Mouse (Mus musculus) MEL (cell line): ENCODE measurements around the gene Zdhhc14. TPM values are rescaled to one million over a fixed set of nuclear protein-coding genes. Genes with fewer than 3 reads are reported as not detected.
A peak's percentile ranks its signal among the peaks of the same experiment; 100 is the strongest.

Experiments
- DNase-seq: peaks from one replicate; pipeline ENCODE4 v3.0.0; 2011; ENCODE audit warnings: low read depth, low spot score
- H3K27ac ChIP-seq: 2 replicates; pipeline ENCODE4 v1.5.1; 2012; ENCODE audit warnings: low read depth, mild to moderate bottlenecking, control low read depth, low read length, moderate library complexity; ENCODE audit not compliant: control insufficient read depth
- H3K27me3 ChIP-seq, 2 experiments: fragments of 150-350 bp in 1 of 2; sonication (generic) in 1 of 2; 2 replicates each; pipeline ENCODE4 v1.6.1; 2012; ENCODE audit warnings: low read length in 2 of 2, mild to moderate bottlenecking in 2 of 2, improper control_type of control experiment in 1 of 2, moderate library complexity in 1 of 2; ENCODE audit not compliant: insufficient read depth in 2 of 2, control insufficient read depth in 1 of 2
- H3K36me3 ChIP-seq, 2 experiments: 2 replicates each; pipeline ENCODE4 v1.6.1; 2012 to 2014; ENCODE audit warnings: low read length in 2 of 2, improper control_type of control experiment in 1 of 2, inconsistent platforms in 1 of 2, mild to moderate bottlenecking in 1 of 2; ENCODE audit not compliant: insufficient read depth in 2 of 2, control insufficient read depth in 1 of 2
- H3K4me1 ChIP-seq, 2 experiments: fragments of 150-350 bp in 1 of 2; sonication (generic) in 1 of 2; 2 replicates each; pipeline ENCODE4 v1.6.1; 2012; ENCODE audit warnings: low read length in 2 of 2, improper control_type of control experiment in 1 of 2, mild to moderate bottlenecking in 1 of 2; ENCODE audit not compliant: insufficient read depth in 2 of 2, control insufficient read depth in 1 of 2
- H3K4me3 ChIP-seq, 2 experiments: fragments of 150-350 bp in 1 of 2; sonication (generic) in 1 of 2; 2 replicates each; pipeline ENCODE4 v1.5.1; 2012; ENCODE audit warnings: low read depth in 2 of 2, low read length in 2 of 2, mild to moderate bottlenecking in 2 of 2, moderate library complexity in 2 of 2, control low read depth in 1 of 2, improper control_type of control experiment in 1 of 2; ENCODE audit not compliant: control insufficient read depth in 1 of 2, insufficient read depth in 1 of 2
- H3K79me2 ChIP-seq: 2 replicates; pipeline ENCODE4 v1.6.1; 2012; ENCODE audit warnings: mild to moderate bottlenecking, low read length, moderate library complexity; ENCODE audit not compliant: control insufficient read depth, poor library complexity, insufficient read depth
- H3K9ac ChIP-seq: 2 replicates; pipeline ENCODE4 v1.6.1; 2012; ENCODE audit warnings: low read depth, mild to moderate bottlenecking, control low read depth, low read length, moderate library complexity; ENCODE audit not compliant: control insufficient read depth, poor library complexity, severe bottlenecking
- H3K9me3 ChIP-seq: fragments of 150-350 bp; sonication (generic); replicated peaks from 2 replicates; pipeline ENCODE4 v1.6.1; 2012; ENCODE audit warnings: mild to moderate bottlenecking, low read length, improper control_type of control experiment, moderate library complexity; ENCODE audit not compliant: insufficient read depth
- CTCF ChIP-seq, 3 experiments: IDR thresholded peaks in 2 of 3; conservative IDR thresholded peaks in 1 of 3; 2 replicates each; pipeline ENCODE4 v1.5.1; 2011 to 2012; ENCODE audit warnings: low read length in 3 of 3, low read depth in 2 of 3, mild to moderate bottlenecking in 2 of 3, improper control_type of control experiment in 1 of 3, inconsistent platforms in 1 of 3, mixed read lengths in 1 of 3, moderate library complexity in 1 of 3; ENCODE audit not compliant: control insufficient read depth in 1 of 3, insufficient read depth in 1 of 3, poor library complexity in 1 of 3, severe bottlenecking in 1 of 3
- E2F4 ChIP-seq: IDR thresholded peaks from 2 replicates; pipeline ENCODE4 v1.6.1; 2011; ENCODE audit warnings: low read depth, low read length, improper control_type of control experiment, borderline replicate concordance
- GATA1 ChIP-seq: IDR thresholded peaks from 2 replicates; pipeline ENCODE4 v1.6.1; 2011; ENCODE audit warnings: low read depth, low read length, improper control_type of control experiment
- KAT2A ChIP-seq: conservative IDR thresholded peaks from 2 replicates; pipeline ENCODE4 v1.6.1; 2012; ENCODE audit warnings: low read depth, low read length, improper control_type of control experiment, inconsistent platforms
- MAX ChIP-seq: IDR thresholded peaks from 2 replicates; pipeline ENCODE4 v1.6.1; 2011; ENCODE audit warnings: low read length, improper control_type of control experiment
- MXI1 ChIP-seq: IDR thresholded peaks from 2 replicates; pipeline ENCODE4 v1.6.1; 2011; ENCODE audit warnings: mild to moderate bottlenecking, low read depth, low read length, improper control_type of control experiment
- MYB ChIP-seq: IDR thresholded peaks from 2 replicates; pipeline ENCODE4 v1.6.1; 2011; ENCODE audit warnings: mild to moderate bottlenecking, low read depth, low read length, improper control_type of control experiment
- NELFE ChIP-seq: IDR thresholded peaks from 2 replicates; pipeline ENCODE4 v1.6.1; 2011; ENCODE audit warnings: low read depth, low read length, improper control_type of control experiment
- SIN3A ChIP-seq: IDR thresholded peaks from 2 replicates; pipeline ENCODE4 v1.6.1; 2012; ENCODE audit warnings: low read length, improper control_type of control experiment, inconsistent platforms
- TCF12 ChIP-seq: IDR thresholded peaks from 2 replicates; pipeline ENCODE4 v1.6.1; 2014; ENCODE audit warnings: low read depth, mild to moderate bottlenecking, inconsistent platforms, low read length, improper control_type of control experiment, moderate library complexity
- ZKSCAN1 ChIP-seq: IDR thresholded peaks from 2 replicates; pipeline ENCODE4 v1.6.1; 2012; ENCODE audit warnings: low read depth, mild to moderate bottlenecking, inconsistent platforms, low read length, improper control_type of control experiment, moderate library complexity
- ZNF384 ChIP-seq: IDR thresholded peaks from 2 replicates; pipeline ENCODE4 v1.6.1; 2012; ENCODE audit warnings: low read depth, mild to moderate bottlenecking, inconsistent platforms, low read length, improper control_type of control experiment
- polyA plus RNA-seq, 2 experiments: library from polyadenylated mRNA; stranded (reverse) in 1 of 2; unstranded in 1 of 2; fragments of >175 nt in 1 of 2; fragments of >200 nt in 1 of 2; gene quantifications; 2 replicates each; pipeline versions ENCODE4 v1.2.1 to v1.2.4; 2012; ENCODE audit warnings: low replicate concordance in 2 of 2, low read depth in 1 of 2; ENCODE audit not compliant: insufficient read length in 2 of 2, insufficient read depth in 1 of 2, missing spikeins in 1 of 2
- total RNA-seq: library from RNA; depleted of rRNA; stranded (reverse); fragments of 300-350 nt; gene quantifications from 2 replicates; pipeline ENCODE4 v1.2.3, GENCODE M21; 2012; rRNA removed

Gene Zdhhc14
- total and polyA plus RNA-seq, 3 experiments: 3.4 to 4.9 TPM; not detected in 1

DNA sequence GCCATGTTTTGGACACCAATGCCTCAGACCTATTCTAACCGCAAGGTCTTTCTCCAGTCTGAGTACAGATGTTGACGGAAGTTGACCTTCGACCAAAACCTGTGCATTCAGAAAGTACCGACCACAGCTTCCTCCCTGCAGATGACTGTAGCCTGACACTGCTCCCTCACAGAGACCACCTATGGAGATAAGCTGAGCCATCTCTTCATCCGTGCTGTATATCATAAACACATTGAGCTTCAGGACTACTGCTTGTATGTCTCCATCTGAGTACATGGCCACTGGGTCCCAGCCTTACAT is 310.2 kb downstream of the Zdhhc14 start:
- TF ChIP-seq KAT2A: no peak
- no peak for TF ChIP-seq GATA1
- no peak for TF ChIP-seq ZNF384
- no peak for TF ChIP-seq NELFE
- no peak for TF ChIP-seq TCF12
- no peak for TF ChIP-seq MXI1
- TF ChIP-seq MYB: no peak
- no peak for TF ChIP-seq MAX
- TF ChIP-seq SIN3A: no peak
- TF ChIP-seq CTCF (IDR thresholded peaks at IDR 0.05 in 2 of 3, conservative IDR thresholded peaks at IDR 0.05 in 1 of 3; ENCODE audit: control insufficient read depth in 1 of 3, insufficient read depth in 1 of 3, low read depth in 2 of 3, low read length in 3 of 3, poor library complexity in 1 of 3, severe bottlenecking in 1 of 3): no peak
- no peak for TF ChIP-seq E2F4
- no peak for TF ChIP-seq ZKSCAN1
- TF ChIP-seq, all 39 proteins: peak for 0
- H3K36me3 ChIP-seq: peaks cover 0 to 27% of the 10 kb centered on the region in 2 experiments; a peak in 2 of 4 replicates
- no peaks in the 10 kb centered on the region for H3K27me3 ChIP-seq
- no peak overlapping the region for H3K4me3 ChIP-seq
- no peaks in the 10 kb centered on the region for H3K9me3 ChIP-seq
- peak overlapping the region; percentile 22; the same call in 1 of the 2 replicates for H3K27ac ChIP-seq
- DNase-seq: no peak
- H3K9ac ChIP-seq: no peak overlapping the region
- peaks cover 17% of the 10 kb centered on the region for H3K79me2 ChIP-seq
- peaks cover 9 to 41% of the 10 kb centered on the region in 2 experiments for H3K4me1 ChIP-seq

Other genes starting within 250 kb of the Zdhhc14 start
- gene Ldhal6b, start 73.8 kb upstream of the Zdhhc14 start, total RNA-seq: 0.31 and 0.39 TPM in 2 replicates
- not detected for gene Ldhal6b, start 73.8 kb upstream of the Zdhhc14 start, polyA plus RNA-seq
- gene Tmem242, start 52.3 kb upstream of the Zdhhc14 start, total RNA-seq: 27.0 and 28.2 TPM in 2 replicates
- gene Tmem242, start 52.3 kb upstream of the Zdhhc14 start, polyA plus RNA-seq: 10 to 100 TPM in 1 of 2 experiments, not detected in 1; 49.2 TPM